Mouse (Mus musculus) R1 (cell line): ENCODE measurements around the gene Irf2.
"Not testable (repeated sequence)": the region's sequence is repeated elsewhere in the genome, so short reads cannot be mapped to it uniquely, and the experiment has no call there.

ENCODE experiments used
- DNase-seq: peaks from one replicate; pipeline ENCODE4 v3.0.0-alpha.2; 2018; ENCODE audit warnings: low read depth, low spot score

Gene Irf2

GRCm38 (mm10) chr8:46726383-46726782 is 13.1 kb upstream of the Irf2 start:
- DNase-seq: no peak

- not testable (repeated sequence) for DNase-seq
Observed at GRCm38 (mm10) chr8:46729671-46730070, 9.9 kb upstream of the Irf2 start.

- no peak for DNase-seq
Observed at GRCm38 (mm10) chr8:46732381-46732915, 7.1 kb upstream of the Irf2 start.

GRCm38 (mm10) chr8:46733603-46734002 is 5.9 kb upstream of the Irf2 start:
- DNase-seq: no peak

GRCm38 (mm10) chr8:46735505-46735904 is 4.0 kb upstream of the Irf2 start:
- no peak for DNase-seq

GRCm38 (mm10) chr8:46736260-46736659 is 3.3 kb upstream of the Irf2 start:
- DNase-seq: peak; percentile 51

- DNase-seq: no peak
Observed at GRCm38 (mm10) chr8:46737421-46737820, 2.1 kb upstream of the Irf2 start.

- no peak for DNase-seq
Observed at GRCm38 (mm10) chr8:46737907-46738306, 1.6 kb upstream of the Irf2 start.

GRCm38 (mm10) chr8:46738601-46739000 is 931 bp upstream of the Irf2 start:
- DNase-seq: peak; percentile 18

- peak; percentile 17 for DNase-seq
Observed at GRCm38 (mm10) chr8:46739956-46740512, 502 bp downstream of the Irf2 start.

GRCm38 (mm10) chr8:46740513-46741280 is 1.2 kb downstream of the Irf2 start:
- peak; percentile 42 for DNase-seq

GRCm38 (mm10) chr8:46741281-46741791 is 1.8 kb downstream of the Irf2 start:
- DNase-seq: peak; percentile 47

- no peak for DNase-seq
Observed at GRCm38 (mm10) chr8:46741991-46742690, 2.6 kb downstream of the Irf2 start.

- no peak for DNase-seq
Observed at GRCm38 (mm10) chr8:46742691-46743082, 3.2 kb downstream of the Irf2 start.

- DNase-seq: no peak
Observed at GRCm38 (mm10) chr8:46745464-46745863, 5.9 kb downstream of the Irf2 start.

GRCm38 (mm10) chr8:46747311-46747980 is 7.9 kb downstream of the Irf2 start:
- no peak for DNase-seq

- DNase-seq: no peak
Observed at GRCm38 (mm10) chr8:46750000-46750399, 10.5 kb downstream of the Irf2 start.

- no peak for DNase-seq
Observed at GRCm38 (mm10) chr8:46750566-46750965, 11.0 kb downstream of the Irf2 start.

- DNase-seq: no peak
Observed at GRCm38 (mm10) chr8:46751151-46751550, 11.6 kb downstream of the Irf2 start.

- no peak for DNase-seq
Observed at GRCm38 (mm10) chr8:46752986-46753385, 13.5 kb downstream of the Irf2 start.

GRCm38 (mm10) chr8:46754355-46754754 is 14.8 kb downstream of the Irf2 start:
- DNase-seq: no peak
